Mouse (Mus musculus) kidney, embryonic 14.5 days (tissue): ENCODE measurements around the gene Cdk11b. TPM values are rescaled to one million over a fixed set of nuclear protein-coding genes. Genes with fewer than 3 reads are reported as not detected.
"Not testable (repeated sequence)": the region's sequence is repeated elsewhere in the genome, so short reads cannot be mapped to it uniquely, and the experiment has no call there.

ENCODE experiments used
- ATAC-seq: fragments of 200-750 bp; cut with Nextera tagmentation; 2 replicates; pipeline ENCODE4 v1.8.0; 2017; ENCODE audit warnings: moderate number of reproducible peaks, mild to moderate bottlenecking, moderate TSS enrichment, moderate library complexity; ENCODE audit not compliant: low FRiP score, low TSS enrichment
- H3K27ac ChIP-seq: fragments of 300-500 bp; sonication (generic); 2 replicates; pipeline ENCODE4 v1.5.1; 2014; ENCODE audit warnings: low read depth, mild to moderate bottlenecking, low read length, moderate library complexity, mixed read lengths
- H3K27me3 ChIP-seq: fragments of 300-500 bp; sonication (generic); 2 replicates; pipeline ENCODE4 v1.6.1; 2014; ENCODE audit warnings: mild to moderate bottlenecking, low read length; ENCODE audit not compliant: control insufficient read depth, insufficient read depth
- H3K36me3 ChIP-seq: fragments of 300-500 bp; sonication (generic); 2 replicates; pipeline ENCODE4 v1.6.1; 2014; ENCODE audit warnings: low read length, mixed read lengths; ENCODE audit not compliant: control insufficient read depth, insufficient read depth
- H3K4me1 ChIP-seq: fragments of 300-500 bp; sonication (generic); 2 replicates; pipeline ENCODE4 v1.6.1; 2014; ENCODE audit warnings: low read length, mixed read lengths; ENCODE audit not compliant: control insufficient read depth, insufficient read depth
- H3K4me2 ChIP-seq: fragments of 300-500 bp; sonication (generic); replicated peaks from 2 replicates; pipeline ENCODE4 v1.6.1; 2014; ENCODE audit warnings: low read depth, mild to moderate bottlenecking, low read length
- H3K4me3 ChIP-seq: fragments of 300-500 bp; sonication (generic); 2 replicates; pipeline ENCODE4 v1.5.1; 2014; ENCODE audit warnings: mild to moderate bottlenecking, low read length
- H3K9ac ChIP-seq: fragments of 300-500 bp; sonication (generic); 2 replicates; pipeline ENCODE4 v1.6.1; 2014; ENCODE audit warnings: low read depth, mild to moderate bottlenecking, low read length, moderate library complexity
- H3K9me3 ChIP-seq: fragments of 300-500 bp; sonication (generic); 2 replicates; pipeline ENCODE4 v1.6.1; 2016; ENCODE audit warnings: low read length; ENCODE audit not compliant: control insufficient read depth
- WGBS: fragments of 180-500 bp; shearing (Covaris S2); extraction: QIAGEN DNeasy Blood & Tissue Kit; methylation state at CpG from one replicate; pipeline ENCODE4 v1.1.7; 2014; 5-methylcytosine and 5-hydroxymethylcytosine counted together
- polyA plus RNA-seq: library from polyadenylated mRNA; unstranded; fragments of >200 nt; fragmentation: Nextera tagmentation; extraction: Ambion mirVana; gene quantifications from 2 replicates; pipeline ENCODE4 v1.2.1, GENCODE M21; 2014

Cdk11b gene
- polyA plus RNA-seq, 1 experiment from 2014 or later: 57.0 TPM

DNA sequence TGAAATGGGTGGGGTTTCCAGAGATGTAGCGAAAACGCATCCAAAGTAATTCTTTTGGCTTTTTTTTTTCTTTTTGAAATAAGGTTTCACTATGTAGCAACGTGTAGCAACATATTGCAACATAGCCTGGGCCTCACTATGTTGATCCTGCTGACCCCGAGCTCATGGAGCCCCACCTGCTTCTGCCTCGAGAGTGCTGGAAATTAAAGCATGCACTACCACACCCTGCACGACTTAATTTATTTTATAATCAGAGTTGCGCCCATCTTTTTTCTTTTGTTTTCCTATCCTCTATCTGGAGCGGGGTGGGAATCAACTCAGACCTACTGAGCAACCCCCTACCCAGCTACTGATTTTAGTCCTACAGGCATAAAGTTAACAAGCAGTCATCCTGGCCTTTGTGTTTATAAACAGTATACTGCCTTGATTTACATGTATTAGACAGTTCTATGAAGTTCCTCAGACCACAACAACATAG, 45.0 kb downstream of the Cdk11b start:
- peak overlapping the region; percentile 92 for H3K4me2 ChIP-seq
- peak; percentile 38 for ATAC-seq
- WGBS: 2% methylated on average over 8 of the region's 8 CpGs

GRCm38 (mm10) chr4:155670236-155670635, 45.6 kb downstream of the Cdk11b start:
- 68% methylated on average over 4 of the region's 4 CpGs for WGBS

More for the DNA sequence above, 45.0 kb downstream of the Cdk11b start:
- no peaks in the 10 kb centered on the region for H3K9me3 ChIP-seq
- no peak overlapping the region for H3K27ac ChIP-seq
- peak overlapping the region; percentile 84; the same call in 1 of the 2 replicates for H3K9ac ChIP-seq
- peaks cover 9% of the 10 kb centered on the region; the same call in 1 of the 2 replicates for H3K4me1 ChIP-seq
- H3K4me3 ChIP-seq: peak overlapping the region; percentile 93
- 0 out of 2 replicates have a peak, but pooled peaks cover 3% of the 10 kb centered on the region for H3K27me3 ChIP-seq
- no peaks in the 10 kb centered on the region for H3K36me3 ChIP-seq

DNA sequence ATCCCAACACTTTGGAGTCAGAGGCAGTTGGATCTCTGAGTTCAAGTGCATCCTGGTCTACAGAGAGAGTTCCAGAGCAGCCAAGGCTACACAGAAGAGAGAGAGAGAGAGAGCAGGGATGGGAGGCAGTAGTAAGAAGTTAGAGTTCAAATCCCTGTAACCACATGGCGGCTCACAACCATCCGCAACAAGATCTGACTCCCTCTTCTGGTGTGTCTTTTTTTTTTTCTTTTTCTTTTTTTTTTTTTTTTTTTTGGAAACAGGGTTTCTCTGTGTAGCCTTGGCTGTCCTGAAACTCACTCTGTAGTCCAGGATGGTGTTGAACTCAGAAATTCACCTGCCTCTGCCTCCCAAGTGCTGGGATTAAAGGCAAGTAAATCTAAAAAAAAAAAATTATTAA, 47.4 kb downstream of the Cdk11b start:
- no peak overlapping the region for H3K9ac ChIP-seq
- H3K27me3 ChIP-seq: 0 out of 2 replicates have a peak, but pooled peaks cover 3% of the 10 kb centered on the region
- no peak overlapping the region for H3K4me2 ChIP-seq
- H3K36me3 ChIP-seq: no peaks in the 10 kb centered on the region
- 62% methylated on average over 2 of the region's 2 CpGs for WGBS
- ATAC-seq: no peak
- H3K4me3 ChIP-seq: no peak overlapping the region
- H3K9me3 ChIP-seq: no peaks in the 10 kb centered on the region
- peaks cover 9% of the 10 kb centered on the region; the same call in 1 of the 2 replicates for H3K4me1 ChIP-seq
- no peak overlapping the region for H3K27ac ChIP-seq

More at GRCm38 (mm10) chr4:155670236-155670635, 45.6 kb downstream of the Cdk11b start:
- H3K9me3 ChIP-seq, H3K9ac ChIP-seq, H3K27ac ChIP-seq, ATAC-seq, H3K27me3 ChIP-seq, H3K4me2 ChIP-seq, H3K4me3 ChIP-seq, H3K36me3 ChIP-seq, H3K4me1 ChIP-seq: not testable (repeated sequence)

DNA sequence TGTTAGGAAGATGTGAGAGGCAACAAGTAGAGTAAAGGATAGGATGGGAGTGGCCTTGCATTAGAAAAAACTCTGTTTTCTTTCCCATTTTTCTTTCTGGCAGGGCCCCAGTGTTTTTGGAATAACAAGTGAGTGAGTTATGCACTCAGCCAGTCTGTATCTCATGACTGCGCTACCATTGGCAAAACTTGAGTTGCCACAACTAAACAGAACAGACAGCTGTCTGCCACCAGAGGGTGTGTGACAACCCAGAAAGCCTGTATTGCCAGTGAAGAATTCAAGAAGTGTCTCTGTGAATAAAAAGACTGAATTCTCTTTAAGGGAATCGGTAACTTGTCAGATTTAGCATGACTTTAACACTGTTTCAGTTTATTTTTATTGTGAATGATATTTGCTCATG, 51.3 kb downstream of the Cdk11b start:
- Histone ChIP-seq H3K4me1 (no peaks in the 10 kb centered on the region), H3K36me3 (no peaks in the 10 kb centered on the region), H3K27ac (no peak overlapping the region), H3K4me3 (no peak overlapping the region), H3K4me2 (no peak overlapping the region), H3K9ac (no peak overlapping the region; the same call in 1 of the 2 replicates), H3K9me3 (no peaks in the 10 kb centered on the region), H3K27me3 (0 out of 2 replicates have a peak, but pooled peaks cover 3% of the 10 kb centered on the region)
- WGBS: 81% methylated on average over 2 of the region's 2 CpGs
- ATAC-seq: no peak

GRCm38 (mm10) chr4:155683670-155684277, 59.1 kb downstream of the Cdk11b start:
- not testable (repeated sequence) for H3K36me3 ChIP-seq, H3K4me3 ChIP-seq, H3K4me1 ChIP-seq, H3K9ac ChIP-seq, H3K4me2 ChIP-seq, H3K27ac ChIP-seq, ATAC-seq, H3K27me3 ChIP-seq, H3K9me3 ChIP-seq
- 89% methylated on average over 15 of the region's 19 CpGs for WGBS

- H3K27me3 ChIP-seq, H3K4me2 ChIP-seq, ATAC-seq, H3K4me3 ChIP-seq, H3K9ac ChIP-seq, H3K9me3 ChIP-seq, H3K36me3 ChIP-seq, H3K27ac ChIP-seq, H3K4me1 ChIP-seq: not testable (repeated sequence)
- 82% methylated on average over 4 of the region's 4 CpGs for WGBS
Measured at GRCm38 (mm10) chr4:155687764-155688163, 63.1 kb downstream of the Cdk11b start.

GRCm38 (mm10) chr4:155690571-155691375, 66.1 kb downstream of the Cdk11b start:
- Histone ChIP-seq H3K4me3 (no peak overlapping the region), H3K4me2 (no peak overlapping the region), H3K27me3 (no peaks in the 10 kb centered on the region), H3K36me3 (no peaks in the 10 kb centered on the region), H3K4me1 (peaks cover 7% of the 10 kb centered on the region; the same call in 1 of the 2 replicates), H3K27ac (no peak overlapping the region), H3K9me3 (no peaks in the 10 kb centered on the region), H3K9ac (no peak overlapping the region)
- 80% methylated on average over 12 of the region's 12 CpGs for WGBS
- no peak for ATAC-seq

- ATAC-seq: no peak
- H3K27ac ChIP-seq: no peak overlapping the region
- H3K9ac ChIP-seq: no peak overlapping the region
- no peaks in the 10 kb centered on the region for H3K27me3 ChIP-seq
- WGBS: 95% methylated on average over 3 of the region's 3 CpGs
- H3K36me3 ChIP-seq: no peaks in the 10 kb centered on the region
- no peak overlapping the region for H3K4me2 ChIP-seq
- no peak overlapping the region for H3K4me3 ChIP-seq
- no peaks in the 10 kb centered on the region for H3K9me3 ChIP-seq
- peaks cover 11% of the 10 kb centered on the region; the same call in 1 of the 2 replicates for H3K4me1 ChIP-seq
Measured at GRCm38 (mm10) chr4:155692421-155692820, 67.8 kb downstream of the Cdk11b start.

DNA sequence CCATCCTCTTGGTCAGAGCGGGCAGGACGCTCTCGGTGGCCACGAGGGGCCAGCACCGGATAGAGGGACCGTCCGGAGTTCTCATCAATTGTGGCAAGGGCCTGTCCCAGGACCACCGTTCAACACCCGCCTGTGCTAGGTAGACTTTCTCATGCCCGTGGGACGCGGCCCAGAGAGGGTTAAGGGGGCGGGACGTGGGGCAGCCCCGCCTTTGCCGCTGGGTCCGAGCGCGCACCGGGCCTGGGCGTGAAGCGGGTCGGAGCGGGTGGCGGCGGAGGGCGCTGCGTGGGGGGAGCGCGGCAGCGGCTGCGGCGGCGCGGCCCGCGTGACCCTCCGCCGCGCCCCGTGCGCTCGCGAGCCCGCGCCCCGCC, 69.4 kb downstream of the Cdk11b start, which contains the start of gene Fndc10:
Fndc10 (plus strand) TSS at position 232 of the 371 bp plus-strand sequence.
- ATAC-seq: peak; percentile 87
- H3K4me1 ChIP-seq: peaks cover 11% of the 10 kb centered on the region; the same call in 1 of the 2 replicates
- under 1% methylated on average over 25 of the region's 47 CpGs for WGBS

More for the DNA sequence above, 69.4 kb downstream of the Cdk11b start, which contains the start of gene Fndc10:
- Histone ChIP-seq H3K9me3 (no peaks in the 10 kb centered on the region), H3K4me2 (peak within 1 kb of the TSS; percentile 96), H3K9ac (peak within 1 kb of the TSS; percentile 78), H3K4me3 (peak within 1 kb of the TSS; percentile 72), H3K27ac (no peak within 1 kb of the TSS; the same call in 1 of the 2 replicates), H3K36me3 (no peaks in the 10 kb centered on the region), H3K27me3 (no peaks in the 10 kb centered on the region)
